Mouse (Mus musculus): ENCODE results near the gene Tet3.

DNA sequence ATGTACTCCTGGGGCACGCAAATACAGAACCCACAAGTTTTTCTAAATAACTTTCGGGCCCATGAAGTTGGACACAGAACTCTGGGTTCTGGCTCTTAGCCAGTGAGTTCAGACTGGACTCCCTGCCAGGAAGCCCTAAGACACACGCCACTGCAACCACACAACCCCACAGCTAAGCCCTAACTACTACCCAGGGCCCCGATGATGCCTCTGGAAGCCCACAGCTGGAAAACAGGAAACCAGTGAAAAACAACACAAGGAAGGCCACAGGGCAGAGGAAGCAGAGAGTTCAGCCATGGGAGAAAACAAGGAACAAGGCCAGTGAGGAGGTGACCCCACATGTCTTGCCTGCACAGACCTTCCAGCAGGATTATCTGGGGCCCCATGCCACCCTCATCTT lies 25.3 kb downstream of the Tet3 start:
- TF ChIP-seq CTCF (IDR thresholded peaks at IDR 0.05) (no peak), POLR2A (IDR thresholded peaks at IDR 0.05; ENCODE audit: insufficient read depth, low read depth, low read length) (no peak)
